ENCODE assay signal across 24 mouse cellular contexts in genomic region chr16:95776610-95777363, GRCm38 (mm10).
A peak's percentile ranks its signal among the peaks of the same experiment; 100 is the strongest.
DNase-seq lines count a peak whose midpoint lies in the region; ATAC-seq lines count a peak whose summit lies in the region.
"Had no signal": no experiment of that assay in that cellular context is flagged by ENCODE, and none has a peak within 500 bp of the region (broad histone marks: within the 10 kb centered on the region; RNA-seq: fewer than 3 reads in every experiment).

No protein-coding gene starts in this region.

- H3K9me3 ChIP-seq in limb, embryonic 15.5 days, result no peaks in the 10 kb centered on the region
- no peaks in the 10 kb centered on the region for H3K9me3 ChIP-seq in limb, embryonic 10.5 days (replicated peaks)
- H3K9me3 ChIP-seq in intestine, embryonic 15.5 days, result no peaks in the 10 kb centered on the region
- H3K9me3 ChIP-seq in lung, embryonic 16.5 days (ENCODE audit: control insufficient read depth, low read length), result no peaks in the 10 kb centered on the region
- H3K9me3 ChIP-seq: embryonic facial prominence, embryonic 12.5 days; forebrain, embryonic 13.5 days; hindbrain, embryonic 10.5 days; limb, embryonic 13.5 days; liver, embryonic 15.5 days; midbrain, embryonic 12.5 days had no signal

- no peak overlapping the region for H3K4me3 ChIP-seq in limb, embryonic 15.5 days
- no peak overlapping the region for H3K4me3 ChIP-seq in limb, embryonic 10.5 days
- H3K4me3 ChIP-seq in intestine, embryonic 15.5 days (replicated peaks), result no peak overlapping the region
- H3K4me3 ChIP-seq in lung, embryonic 16.5 days (ENCODE audit: low read length), result no peak overlapping the region
- H3K4me3 ChIP-seq: embryonic facial prominence, embryonic 12.5 days; erythroblast, embryonic 14.5 days; forebrain, embryonic 13.5 days; hindbrain, embryonic 10.5 days; limb, embryonic 13.5 days; liver, embryonic 15.5 days; midbrain, embryonic 12.5 days had no signal

- peaks cover 11% of the 10 kb centered on the region for H3K4me1 ChIP-seq in limb, embryonic 15.5 days
- peaks cover 22% of the 10 kb centered on the region for H3K4me1 ChIP-seq in limb, embryonic 10.5 days
- H3K4me1 ChIP-seq in intestine, embryonic 15.5 days (replicated peaks), result 0 out of 2 replicates have a peak, but pooled peaks cover 4% of the 10 kb centered on the region
- H3K4me1 ChIP-seq in lung, embryonic 16.5 days (replicated peaks; ENCODE audit: control insufficient read depth, insufficient read depth, low read length), result peaks cover 3% of the 10 kb centered on the region; the same call in 1 of the 2 replicates
- H3K4me1 ChIP-seq: forebrain, embryonic 13.5 days; hindbrain, embryonic 10.5 days; midbrain, embryonic 12.5 days had no signal

- H3K27ac ChIP-seq in limb, embryonic 15.5 days, result peak overlapping the region; percentile 80; the same call in 1 of the 2 replicates
- H3K27ac ChIP-seq in limb, embryonic 10.5 days, result no peak overlapping the region
- no peak overlapping the region for H3K27ac ChIP-seq in intestine, embryonic 15.5 days
- H3K27ac ChIP-seq in lung, embryonic 16.5 days (ENCODE audit: low read length), result no peak overlapping the region
- H3K27ac ChIP-seq: embryonic facial prominence, embryonic 12.5 days; forebrain, embryonic 13.5 days; hindbrain, embryonic 10.5 days; limb, embryonic 13.5 days; liver, embryonic 15.5 days; midbrain, embryonic 12.5 days had no signal

- H3K9ac ChIP-seq in limb, embryonic 15.5 days, result no peak overlapping the region
- no peak overlapping the region for H3K9ac ChIP-seq in intestine, embryonic 15.5 days
- no peak overlapping the region for H3K9ac ChIP-seq in lung, embryonic 16.5 days (ENCODE audit: low read length)
- H3K9ac ChIP-seq: embryonic facial prominence, embryonic 12.5 days; forebrain, embryonic 13.5 days; limb, embryonic 13.5 days; liver, embryonic 15.5 days; midbrain, embryonic 12.5 days had no signal

- ATAC-seq in limb, embryonic 15.5 days (ENCODE audit: insufficient number of reproducible peaks, low FRiP score, low TSS enrichment, low read depth), result no peak
- ATAC-seq in intestine, embryonic 15.5 days, result peak; percentile 70
- peak; percentile 69 for ATAC-seq in lung, embryonic 16.5 days (ENCODE audit: low read depth)
- ATAC-seq: forebrain, embryonic 13.5 days; hindbrain, embryonic 16.5 days; Patski had no signal

- no peaks in the 10 kb centered on the region for H3K36me3 ChIP-seq in limb, embryonic 15.5 days
- no peaks in the 10 kb centered on the region for H3K36me3 ChIP-seq in limb, embryonic 10.5 days
- no peaks in the 10 kb centered on the region for H3K36me3 ChIP-seq in intestine, embryonic 15.5 days
- no peaks in the 10 kb centered on the region for H3K36me3 ChIP-seq in lung, embryonic 16.5 days (ENCODE audit: control insufficient read depth, insufficient read depth, low read length)
- H3K36me3 ChIP-seq: embryonic facial prominence, embryonic 12.5 days; hindbrain, embryonic 10.5 days; limb, embryonic 13.5 days; liver, embryonic 15.5 days; midbrain, embryonic 12.5 days had no signal

- 88% methylated on average over 10 of the region's 10 CpGs for WGBS in limb, embryonic 15.5 days
- WGBS in limb, embryonic 10.5 days, result 90% methylated on average over 10 of the region's 10 CpGs
- WGBS in intestine, embryonic 15.5 days, result 83% methylated on average over 10 of the region's 10 CpGs
- WGBS in lung, embryonic 16.5 days, result 63% methylated on average over 10 of the region's 10 CpGs

- no peak overlapping the region for H3K4me2 ChIP-seq in limb, embryonic 15.5 days
- H3K4me2 ChIP-seq in intestine, embryonic 15.5 days (replicated peaks), result no peak overlapping the region
- no peak overlapping the region for H3K4me2 ChIP-seq in lung, embryonic 16.5 days (ENCODE audit: low read depth, low read length)
- H3K4me2 ChIP-seq: embryonic facial prominence, embryonic 12.5 days; forebrain, embryonic 13.5 days; limb, embryonic 13.5 days; liver, embryonic 15.5 days; midbrain, embryonic 12.5 days had no signal

- no peak for DNase-seq in limb, embryonic 10.5 days (ENCODE audit: low spot score)
- DNase-seq in ovary, postnatal 14 days (ENCODE audit: low spot score), result no peak
- no peak for DNase-seq in adrenal gland, adult 18-20 months (ENCODE audit: low spot score in 2 of 2)
- no peak for DNase-seq in ovary, postnatal 36 days (ENCODE audit: low spot score)
- DNase-seq: adrenal gland, postnatal 10 days; cerebellum, adult 18-20 months; cerebellum, postnatal 14 days; kidney, adult 18-20 months; kidney, postnatal 4 days; retina, postnatal 1 day; right cerebral cortex, postnatal 25 days; spleen, adult 18-20 months had no signal

- H3K27me3 ChIP-seq in limb, embryonic 15.5 days, result no peaks in the 10 kb centered on the region
- no peaks in the 10 kb centered on the region for H3K27me3 ChIP-seq in limb, embryonic 10.5 days (ENCODE audit: low read depth, poor library complexity, severe bottlenecking)
- no peaks in the 10 kb centered on the region for H3K27me3 ChIP-seq in intestine, embryonic 15.5 days (replicated peaks)
- no peaks in the 10 kb centered on the region for H3K27me3 ChIP-seq in lung, embryonic 16.5 days (ENCODE audit: control insufficient read depth, insufficient read depth, low read depth, low read length)
- H3K27me3 ChIP-seq: embryonic facial prominence, embryonic 12.5 days; forebrain, embryonic 13.5 days; limb, embryonic 13.5 days; liver, embryonic 15.5 days; midbrain, embryonic 12.5 days; Patski had no signal
